Mouse (Mus musculus) forebrain, embryonic 12.5 days (tissue): ENCODE results near the gene Macrod2. TPM values are rescaled to one million over a fixed set of nuclear protein-coding genes. Genes with fewer than 3 reads are reported as not detected.

Experiments
- ATAC-seq: fragments of 200-750 bp; cut with Nextera tagmentation; 2 replicates; pipeline ENCODE4 v1.8.0; 2017; ENCODE audit warnings: moderate TSS enrichment; ENCODE audit not compliant: low FRiP score
- H3K27ac ChIP-seq: fragments of 300-500 bp; sonication (generic); 2 replicates; pipeline ENCODE4 v1.5.1; 2016; ENCODE audit warnings: mild to moderate bottlenecking
- H3K27me3 ChIP-seq: fragments of 300-500 bp; sonication (generic); 2 replicates; pipeline ENCODE4 v1.6.1; 2016; ENCODE audit warnings: mild to moderate bottlenecking
- H3K36me3 ChIP-seq: fragments of 300-500 bp; sonication (generic); replicated peaks from 2 replicates; pipeline ENCODE4 v1.6.1; 2016; ENCODE audit warnings: mild to moderate bottlenecking
- H3K4me1 ChIP-seq: fragments of 300-500 bp; sonication (generic); 2 replicates; pipeline ENCODE4 v1.6.1; 2016
- H3K4me2 ChIP-seq: fragments of 300-500 bp; sonication (generic); 2 replicates; pipeline ENCODE4 v1.6.1; 2016; ENCODE audit warnings: mild to moderate bottlenecking, moderate library complexity
- H3K4me3 ChIP-seq: fragments of 300-500 bp; sonication (generic); replicated peaks from 2 replicates; pipeline ENCODE4 v1.5.1; 2016; ENCODE audit warnings: mild to moderate bottlenecking
- H3K9ac ChIP-seq: fragments of 300-500 bp; sonication (generic); 2 replicates; pipeline ENCODE4 v1.6.1; 2016; ENCODE audit warnings: mild to moderate bottlenecking
- H3K9me3 ChIP-seq: fragments of 300-500 bp; sonication (generic); 2 replicates; pipeline ENCODE4 v1.6.1; 2016
- WGBS: fragments of 180-500 bp; shearing (Covaris S2); methylation state at CpG from one replicate; pipeline ENCODE4 v1.1.7; 2016; 5-methylcytosine and 5-hydroxymethylcytosine counted together
- polyA plus RNA-seq: library from polyadenylated mRNA; unstranded; fragments of >200 nt; fragmentation: Nextera tagmentation; extraction: Ambion mirVana; gene quantifications from 2 replicates; pipeline ENCODE4 v1.2.1, GENCODE M21; 2016

Gene Macrod2
- polyA plus RNA-seq, 1 experiment from 2014 or later, result 52.0 TPM

DNA sequence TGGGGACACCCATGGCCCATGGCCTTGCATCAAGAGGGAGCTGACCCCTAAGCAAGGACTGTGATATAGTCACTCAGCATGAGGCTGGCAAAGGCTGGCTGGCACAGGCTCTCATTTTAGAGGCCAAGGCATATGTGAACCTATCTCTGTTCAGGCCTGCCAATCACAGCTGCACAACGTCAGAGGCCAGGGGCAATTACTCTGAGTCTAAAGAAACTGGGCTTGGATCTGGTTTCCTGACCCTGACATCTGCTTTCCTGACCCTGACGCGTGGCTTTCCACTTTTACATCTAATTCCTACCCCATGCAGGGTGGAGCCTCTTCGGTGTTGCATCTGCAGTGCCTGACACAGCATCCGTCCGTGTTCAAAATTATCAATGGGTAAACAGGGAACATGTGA is 2009.2 kb downstream of the Macrod2 start:
- Histone ChIP-seq H3K27ac (no peak overlapping the region), H3K4me1 (peaks cover 5% of the 10 kb centered on the region; the same call in 1 of the 2 replicates), H3K27me3 (no peaks in the 10 kb centered on the region), H3K36me3 (no peaks in the 10 kb centered on the region), H3K9me3 (no peaks in the 10 kb centered on the region), H3K4me2 (no peak overlapping the region), H3K9ac (no peak overlapping the region), H3K4me3 (no peak overlapping the region)
- 71% methylated on average over 6 of the region's 6 CpGs for WGBS
- ATAC-seq, result peak; percentile 54; the same call in 1 of the 2 replicates

DNA sequence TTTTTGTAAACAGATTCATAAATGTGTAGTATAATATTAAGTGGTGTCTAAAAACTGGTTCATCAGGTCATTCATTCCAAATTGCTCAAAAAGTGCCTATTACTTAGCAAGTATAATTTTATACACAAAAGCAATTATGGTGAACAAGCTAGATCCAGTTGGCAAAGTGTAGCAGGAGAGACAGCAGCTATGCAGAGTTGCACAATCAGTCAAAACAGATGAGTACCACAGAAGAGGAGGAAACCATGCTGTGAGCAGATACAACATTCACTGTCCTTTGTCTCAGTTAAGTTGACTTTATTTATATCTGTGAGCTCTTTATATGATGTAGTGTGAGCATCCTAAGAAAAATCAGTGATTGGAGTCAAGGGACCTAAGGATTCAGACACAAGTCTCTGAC is 2012.2 kb downstream of the Macrod2 start:
- no peak overlapping the region for H3K27ac ChIP-seq
- no peaks in the 10 kb centered on the region for H3K9me3 ChIP-seq
- peaks cover 5% of the 10 kb centered on the region; the same call in 1 of the 2 replicates for H3K4me1 ChIP-seq
- H3K4me3 ChIP-seq, result no peak overlapping the region
- H3K9ac ChIP-seq, result no peak overlapping the region
- no peaks in the 10 kb centered on the region for H3K36me3 ChIP-seq
- no peak overlapping the region for H3K4me2 ChIP-seq
- no peaks in the 10 kb centered on the region for H3K27me3 ChIP-seq
- ATAC-seq, result no peak

DNA sequence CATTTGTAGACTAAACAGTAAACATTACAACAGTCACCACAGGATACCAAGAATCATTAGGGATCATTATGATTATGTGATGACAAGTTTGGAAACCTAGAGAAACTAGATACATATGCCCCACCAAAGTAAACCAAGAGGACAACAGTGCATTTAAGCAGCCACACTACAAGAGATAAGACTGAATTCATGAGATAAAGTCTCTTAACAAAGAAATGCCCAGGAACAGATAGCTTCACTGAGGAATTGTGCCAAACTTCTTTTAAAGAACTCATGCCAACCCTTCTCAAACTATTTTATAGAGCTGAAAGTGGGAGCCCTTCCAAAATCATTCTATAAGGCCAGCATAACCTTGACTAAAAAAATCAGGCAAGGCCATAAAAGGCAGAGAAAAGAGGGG is 2015.0 kb downstream of the Macrod2 start:
- H3K4me2 ChIP-seq, result no peak overlapping the region
- no peaks in the 10 kb centered on the region for H3K36me3 ChIP-seq
- no peak overlapping the region for H3K27ac ChIP-seq
- ATAC-seq, result no peak
- no peaks in the 10 kb centered on the region for H3K9me3 ChIP-seq
- no peaks in the 10 kb centered on the region for H3K27me3 ChIP-seq
- no peaks in the 10 kb centered on the region for H3K4me1 ChIP-seq
- H3K4me3 ChIP-seq, result no peak overlapping the region
- no peak overlapping the region for H3K9ac ChIP-seq

DNA sequence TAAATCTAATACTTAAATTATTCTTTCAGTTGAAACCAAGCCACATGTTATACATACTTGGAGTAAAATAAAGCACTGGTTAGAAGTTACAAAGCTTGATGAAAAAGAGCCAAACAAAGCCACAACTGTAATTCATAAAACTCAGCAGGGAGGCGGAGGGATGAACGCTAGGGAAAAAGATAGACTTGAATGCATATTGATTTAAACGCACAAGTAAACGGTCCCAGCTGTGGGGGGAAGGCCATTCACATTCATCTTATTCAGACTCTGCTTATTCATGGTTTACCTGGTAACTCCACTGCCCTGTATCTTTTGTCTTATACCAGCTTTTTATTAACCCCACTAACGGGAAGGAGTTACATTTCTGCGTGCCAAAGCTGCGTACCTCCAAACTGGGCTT is 2038.0 kb downstream of the Macrod2 start:
- no peak for ATAC-seq
- H3K4me3 ChIP-seq, result no peak overlapping the region
- H3K9me3 ChIP-seq, result no peaks in the 10 kb centered on the region
- peaks cover 7% of the 10 kb centered on the region for H3K4me1 ChIP-seq
- no peak overlapping the region for H3K9ac ChIP-seq
- WGBS, result 47% methylated on average over 7 of the region's 7 CpGs
- no peaks in the 10 kb centered on the region for H3K36me3 ChIP-seq
- H3K4me2 ChIP-seq, result no peak overlapping the region
- peaks cover 7% of the 10 kb centered on the region; the same call in 1 of the 2 replicates for H3K27me3 ChIP-seq
- no peak overlapping the region for H3K27ac ChIP-seq

DNA sequence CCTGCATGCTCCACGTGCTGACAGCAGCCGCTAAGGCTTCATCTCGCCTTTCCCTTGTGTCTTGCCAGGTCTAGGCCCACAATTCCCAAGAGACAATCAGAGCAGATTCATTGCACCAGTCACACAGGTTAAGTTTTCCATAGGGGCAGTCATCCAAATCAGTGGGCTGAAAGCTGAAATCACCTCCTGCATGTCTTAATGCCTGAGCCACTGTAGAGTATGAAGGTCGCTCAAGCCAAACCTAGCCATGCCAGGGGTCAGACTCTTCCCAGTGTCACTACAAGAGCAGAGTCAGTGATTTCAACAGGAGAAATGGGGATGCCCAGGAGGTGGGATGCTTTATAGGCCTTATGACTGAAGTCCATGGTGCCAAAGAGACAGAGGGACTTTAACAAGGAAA is 2039.6 kb downstream of the Macrod2 start:
- peaks cover 10% of the 10 kb centered on the region; the same call in 1 of the 2 replicates for H3K27me3 ChIP-seq
- no peak for ATAC-seq
- no peaks in the 10 kb centered on the region for H3K36me3 ChIP-seq
- H3K4me1 ChIP-seq, result peaks cover 9% of the 10 kb centered on the region
- H3K4me2 ChIP-seq, result no peak overlapping the region
- no peak overlapping the region for H3K9ac ChIP-seq
- H3K4me3 ChIP-seq, result no peak overlapping the region
- no peaks in the 10 kb centered on the region for H3K9me3 ChIP-seq
- no peak overlapping the region for H3K27ac ChIP-seq
- 93% methylated on average over 4 of the region's 4 CpGs for WGBS

DNA sequence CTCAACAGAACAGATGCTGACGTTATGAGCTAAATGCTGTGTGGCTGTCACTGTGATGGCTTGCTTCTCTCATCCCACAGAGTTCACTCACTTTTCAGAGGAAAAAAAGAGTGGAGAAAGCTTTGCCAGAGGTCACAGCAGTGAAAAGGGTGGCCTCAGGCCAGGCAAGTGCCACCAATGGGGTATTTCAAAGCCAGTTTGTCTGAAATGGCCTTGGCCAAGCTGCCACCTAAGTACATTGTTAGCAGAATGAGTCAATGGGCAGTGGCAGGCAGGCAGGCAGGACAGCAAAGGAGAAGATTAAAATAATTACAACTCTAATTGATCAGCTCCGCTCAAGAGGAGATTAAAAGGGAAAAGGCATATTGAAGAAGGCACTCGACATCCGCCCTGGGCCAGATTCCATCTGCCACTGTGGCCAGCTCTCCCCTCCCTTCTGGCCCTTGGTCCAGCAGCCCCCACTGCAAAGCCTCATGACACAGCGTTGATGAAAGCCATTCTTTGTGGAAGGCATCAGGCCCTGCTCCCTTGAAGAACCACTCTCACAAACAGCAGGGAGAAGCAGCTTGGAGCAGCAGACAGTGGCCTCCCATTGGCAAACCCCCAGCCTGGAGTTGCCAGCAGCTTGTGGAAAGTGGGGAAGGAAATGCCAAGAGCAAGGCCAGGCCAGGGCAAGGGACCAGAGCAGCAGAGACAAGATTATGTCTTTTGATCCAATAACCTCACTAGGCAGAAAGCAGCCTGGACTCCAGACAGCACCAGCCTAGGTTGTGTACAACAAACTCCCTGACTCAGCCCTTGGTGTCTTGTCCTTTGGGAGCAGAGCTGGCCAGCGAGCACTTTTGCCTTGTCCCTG is 2042.7 kb downstream of the Macrod2 start:
- H3K27ac ChIP-seq, result no peak overlapping the region
- no peak overlapping the region for H3K4me2 ChIP-seq
- ATAC-seq, result no peak
- 46% methylated on average over 6 of the region's 6 CpGs for WGBS
- no peak overlapping the region for H3K9ac ChIP-seq
- H3K27me3 ChIP-seq, result peaks cover 10% of the 10 kb centered on the region; the same call in 1 of the 2 replicates
- no peaks in the 10 kb centered on the region for H3K9me3 ChIP-seq
- no peak overlapping the region for H3K4me3 ChIP-seq
- peaks cover 9% of the 10 kb centered on the region for H3K4me1 ChIP-seq
- H3K36me3 ChIP-seq, result no peaks in the 10 kb centered on the region

Other genes with a start within 250 kb of the Macrod2 start
- not detected in 2 replicates for gene Gm17374, start 243.3 kb upstream of the Macrod2 start, polyA plus RNA-seq
- gene Esf1, start 224.7 kb upstream of the Macrod2 start, polyA plus RNA-seq, result 31.1 and 34.1 TPM in 2 replicates
- gene Ndufaf5, start 224.7 kb upstream of the Macrod2 start, polyA plus RNA-seq, result 32.0 and 34.1 TPM in 2 replicates
- not detected in 2 replicates for gene Sel1l2, start 5.6 kb upstream of the Macrod2 start, polyA plus RNA-seq